Mouse (Mus musculus): Measurements from ENCODE around the gene F8.
"Not testable (repeated sequence)": the region's sequence is repeated elsewhere in the genome, so short reads cannot be mapped to it uniquely, and the experiment has no call there.

F8 gene

GRCm38 (mm10) chrX:75143124-75143555 is 239.3 kb downstream of the F8 start:
- in situ Hi-C loops (cut with MboI; ENCODE audit: low sequenced_read_pairs), result not testable (repeated sequence)

DNA sequence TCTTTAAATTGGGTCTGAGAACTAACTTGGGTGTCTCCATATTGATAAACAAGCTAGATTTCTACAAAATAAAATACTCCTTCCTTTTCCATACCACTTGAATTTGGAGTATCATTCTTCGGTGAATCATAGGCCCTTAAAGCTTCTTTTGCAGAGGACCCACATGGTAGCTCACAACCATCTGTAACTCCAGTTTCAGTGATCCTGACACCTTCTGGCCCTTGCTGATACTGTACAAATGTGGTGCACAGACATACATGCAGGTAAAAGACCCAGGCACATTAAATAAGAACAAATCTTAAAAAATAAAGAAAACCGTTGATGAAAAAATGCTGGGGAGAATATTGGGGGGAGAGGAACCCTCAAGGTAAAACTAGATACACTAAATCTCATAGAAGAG is 244.2 kb downstream of the F8 start:
- in situ Hi-C loops (cut with MboI; ENCODE audit: low sequenced_read_pairs), result no loop called here

DNA sequence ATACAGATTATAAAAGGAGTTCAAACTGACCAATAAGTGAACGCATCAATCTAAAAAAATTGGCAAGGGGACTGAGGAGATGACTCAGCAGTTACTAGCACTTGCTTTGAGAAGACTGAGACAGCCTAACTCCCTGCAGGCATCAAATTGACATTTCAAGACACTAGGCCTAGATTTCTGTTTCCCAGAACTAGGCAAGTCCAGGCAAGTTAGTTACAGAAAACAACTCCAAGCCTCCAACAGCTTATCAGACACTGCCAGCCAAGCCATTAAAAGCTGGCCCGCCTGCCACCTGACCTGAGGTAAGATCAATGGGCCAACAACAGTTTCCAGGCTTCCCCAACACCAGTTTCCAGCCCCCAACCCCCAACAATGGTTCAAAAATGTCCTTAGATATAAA is 244.7 kb downstream of the F8 start:
- in situ Hi-C loops (cut with MboI; ENCODE audit: low sequenced_read_pairs), result no loop called here

DNA sequence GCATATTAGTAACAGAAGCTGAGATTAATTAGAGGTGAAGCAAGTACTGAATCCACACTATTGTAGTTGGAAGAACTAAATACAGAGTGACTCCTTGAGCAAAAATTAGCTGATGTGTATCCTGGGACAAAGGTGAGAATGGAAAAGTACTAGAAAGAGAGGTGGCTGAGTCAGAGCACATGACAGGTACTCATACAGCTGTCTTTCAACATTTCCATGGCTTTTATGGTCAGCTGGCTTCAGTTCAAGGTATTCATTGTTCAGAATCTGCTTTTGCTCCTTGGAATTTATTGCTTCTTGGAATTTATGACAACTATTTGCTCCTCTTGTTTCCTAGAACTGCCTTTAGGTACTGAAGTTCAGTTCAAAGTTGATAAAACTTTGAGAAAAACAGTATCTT is 245.5 kb downstream of the F8 start:
- in situ Hi-C loops (cut with MboI; ENCODE audit: low sequenced_read_pairs), result no loop called here

GRCm38 (mm10) chrX:75130467-75131160 is 251.8 kb downstream of the F8 start, which contains the start of gene Mpp1:
Gene Mpp1 (minus strand): TSS chrX:75131016.
- in situ Hi-C loops (cut with MboI; ENCODE audit: low sequenced_read_pairs), result no loop called here

DNA sequence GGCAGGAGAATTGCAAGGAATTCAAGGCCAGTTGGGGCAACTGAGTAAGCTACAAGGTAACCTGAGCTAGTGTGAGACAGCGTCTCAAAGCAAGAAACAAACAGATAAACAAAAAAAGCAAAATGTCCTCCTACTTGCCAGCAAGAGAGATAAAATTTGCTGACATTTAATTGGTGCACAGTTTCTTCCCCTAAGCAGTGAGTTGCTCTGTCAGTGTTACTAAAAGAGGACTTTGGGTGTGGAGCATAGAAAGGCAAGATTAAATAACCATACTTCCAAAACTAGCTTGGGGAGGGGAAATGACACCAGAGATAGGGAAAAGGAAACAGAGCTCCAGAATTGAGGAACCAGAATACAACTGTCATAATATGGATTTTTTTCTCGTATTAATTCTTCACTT is 252.9 kb downstream of the F8 start:
- in situ Hi-C loops (cut with MboI; ENCODE audit: low sequenced_read_pairs), result no loop called here

DNA sequence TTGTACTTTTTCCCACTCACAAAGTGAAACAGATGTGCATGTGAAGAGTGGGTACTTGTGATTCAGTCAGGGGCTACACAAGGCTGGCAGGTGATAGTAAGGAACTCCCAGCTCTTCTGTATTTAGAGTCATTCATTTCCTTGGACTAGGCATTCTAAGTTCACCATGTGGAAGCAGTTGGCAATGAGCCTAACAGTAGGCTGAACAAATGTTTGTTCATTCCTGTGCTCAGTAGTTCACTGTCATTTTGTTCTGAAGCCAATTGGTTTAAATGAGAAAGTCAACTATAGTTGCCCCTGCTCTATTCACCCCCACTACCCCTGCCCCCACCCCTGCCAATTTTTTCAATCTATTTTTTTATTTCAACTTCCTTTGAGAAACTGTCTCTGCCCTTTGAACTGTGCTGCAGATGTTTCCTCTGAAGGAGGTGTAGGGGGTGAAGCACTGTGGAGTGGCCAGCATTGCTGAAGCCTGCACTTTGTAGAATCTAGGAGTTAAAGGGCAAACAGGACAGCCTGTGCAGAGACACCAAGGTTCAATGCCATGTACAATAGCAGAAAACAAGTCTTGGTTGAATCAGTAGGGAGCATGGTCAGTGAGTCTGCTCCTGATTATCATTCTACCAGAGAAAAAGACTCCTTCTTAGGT is 254.0 kb downstream of the F8 start:
- in situ Hi-C loops (cut with MboI; ENCODE audit: low sequenced_read_pairs), result no loop called here

GRCm38 (mm10) chrX:75126893-75127292 is 255.5 kb downstream of the F8 start:
- in situ Hi-C loops (cut with MboI; ENCODE audit: low sequenced_read_pairs), result no loop called here

- in situ Hi-C loops (cut with MboI; ENCODE audit: low sequenced_read_pairs), result no loop called here
Observed at GRCm38 (mm10) chrX:75125606-75126005, 256.8 kb downstream of the F8 start.

Measured in CH12F3 (cell line).